In the genomic region with DNA sequence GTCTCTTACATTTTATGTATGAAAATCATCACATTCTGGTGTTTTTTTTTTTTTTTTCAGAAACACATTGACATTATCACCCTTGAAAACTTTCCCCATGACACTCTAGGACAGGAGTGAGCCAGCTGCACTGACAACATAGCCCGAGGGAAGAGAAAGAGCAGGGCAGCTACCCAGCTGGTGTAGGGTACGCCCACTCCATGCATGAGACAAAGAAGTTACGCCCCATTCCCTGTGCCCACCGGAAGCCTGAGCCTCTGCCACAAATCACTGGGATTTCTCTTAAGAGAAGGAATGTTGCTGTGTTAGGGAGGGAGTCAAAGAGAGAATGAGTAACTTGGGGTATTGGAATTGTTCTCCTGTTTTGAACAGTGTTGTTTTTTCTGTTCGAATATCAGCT, we compare ENCODE assay signal across 16 mouse cellular contexts.
DNase-seq lines count a peak whose midpoint lies in the region; ATAC-seq and TF ChIP-seq lines count a peak whose summit lies in the region.
"Had no signal": no experiment of that assay in that cellular context is flagged by ENCODE, and none has a peak within 500 bp of the region (broad histone marks: within the 10 kb centered on the region; RNA-seq: fewer than 3 reads in every experiment).

No protein-coding gene starts in this region.

- H3K9ac ChIP-seq in midbrain, embryonic 11.5 days (ENCODE audit: low read length) = no peak overlapping the region
- no peak overlapping the region for H3K9ac ChIP-seq in midbrain, postnatal 0 days (replicated peaks; ENCODE audit: low read length, poor library complexity, severe bottlenecking)
- no peak overlapping the region for H3K9ac ChIP-seq in forebrain, embryonic 14.5 days (ENCODE audit: low read length)
- no peak overlapping the region for H3K9ac ChIP-seq in neural tube, embryonic 13.5 days
- H3K9ac ChIP-seq in kidney, embryonic 16.5 days (replicated peaks; ENCODE audit: low read length) = no peak overlapping the region
- H3K9ac ChIP-seq: embryonic facial prominence, embryonic 12.5 days; heart, embryonic 12.5 days; hindbrain, embryonic 15.5 days; lung, embryonic 14.5 days had no signal

- no peaks in the 10 kb centered on the region for H3K4me1 ChIP-seq in midbrain, embryonic 11.5 days (ENCODE audit: control insufficient read depth, insufficient read depth, low read length)
- no peaks in the 10 kb centered on the region for H3K4me1 ChIP-seq in midbrain, postnatal 0 days (ENCODE audit: insufficient read depth, low read length)
- no peaks in the 10 kb centered on the region for H3K4me1 ChIP-seq in forebrain, embryonic 14.5 days (ENCODE audit: control insufficient read depth, insufficient read depth, low read length)
- peaks cover 5% of the 10 kb centered on the region; the same call in 1 of the 2 replicates for H3K4me1 ChIP-seq in neural tube, embryonic 13.5 days (replicated peaks)
- H3K4me1 ChIP-seq in kidney, embryonic 16.5 days (ENCODE audit: insufficient read depth, low read length) = no peaks in the 10 kb centered on the region
- H3K4me1 ChIP-seq: embryonic facial prominence, embryonic 12.5 days; heart, embryonic 12.5 days; hindbrain, embryonic 15.5 days had no signal

- no peaks in the 10 kb centered on the region for H3K27me3 ChIP-seq in midbrain, embryonic 11.5 days (ENCODE audit: control insufficient read depth, insufficient read depth, low read length)
- H3K27me3 ChIP-seq in midbrain, postnatal 0 days (ENCODE audit: insufficient read depth, low read length) = no peaks in the 10 kb centered on the region
- H3K27me3 ChIP-seq in forebrain, embryonic 14.5 days (replicated peaks; ENCODE audit: control insufficient read depth, insufficient read depth, low read length) = no peaks in the 10 kb centered on the region
- H3K27me3 ChIP-seq in neural tube, embryonic 13.5 days = no peaks in the 10 kb centered on the region
- no peaks in the 10 kb centered on the region for H3K27me3 ChIP-seq in kidney, embryonic 16.5 days (ENCODE audit: insufficient read depth, low read length)
- H3K27me3 ChIP-seq: embryonic facial prominence, embryonic 12.5 days; heart, embryonic 12.5 days; hindbrain, embryonic 15.5 days had no signal

- TF ChIP-seq CTCF in midbrain, postnatal 0 days (IDR thresholded peaks at IDR 0.05) = no peak

- H3K4me3 ChIP-seq in midbrain, embryonic 11.5 days (ENCODE audit: low read depth, low read length) = no peak overlapping the region
- H3K4me3 ChIP-seq in midbrain, postnatal 0 days (ENCODE audit: low read depth, low read length) = no peak overlapping the region
- H3K4me3 ChIP-seq in forebrain, embryonic 14.5 days (ENCODE audit: low read depth, low read length) = no peak overlapping the region
- H3K4me3 ChIP-seq in neural tube, embryonic 13.5 days = no peak overlapping the region
- H3K4me3 ChIP-seq in kidney, embryonic 16.5 days (ENCODE audit: low read length) = no peak overlapping the region
- H3K4me3 ChIP-seq: embryonic facial prominence, embryonic 12.5 days; heart, embryonic 12.5 days; hindbrain, embryonic 15.5 days; layer of hippocampus, adult 2 months had no signal

- H3K9me3 ChIP-seq in midbrain, embryonic 11.5 days (ENCODE audit: control insufficient read depth, low read length) = no peaks in the 10 kb centered on the region
- H3K9me3 ChIP-seq in midbrain, postnatal 0 days (ENCODE audit: low read length) = no peaks in the 10 kb centered on the region
- H3K9me3 ChIP-seq in forebrain, embryonic 14.5 days (replicated peaks; ENCODE audit: control insufficient read depth, low read length) = no peaks in the 10 kb centered on the region
- H3K9me3 ChIP-seq in neural tube, embryonic 13.5 days = no peaks in the 10 kb centered on the region
- H3K9me3 ChIP-seq in kidney, embryonic 16.5 days (ENCODE audit: low read length) = no peaks in the 10 kb centered on the region
- H3K9me3 ChIP-seq: embryonic facial prominence, embryonic 12.5 days; heart, embryonic 12.5 days; hindbrain, embryonic 15.5 days had no signal

- DNase-seq in midbrain, embryonic 11.5 days (ENCODE audit: low spot score, missing footprints) = peak; percentile 84
- no peak for DNase-seq in midbrain, postnatal 0 days (ENCODE audit: low spot score)
- peak; percentile 65 for DNase-seq in embryo, embryonic 10 days (ENCODE audit: low spot score)
- DNase-seq in forebrain, embryonic 14.5 days (ENCODE audit: low spot score) = peak; percentile 22
- DNase-seq in cerebellum, postnatal 14 days = no peak
- DNase-seq: cerebellum, adult 2 months; gastrocnemius, postnatal 25 days; liver; lung, embryonic 14.5 days; right cerebral cortex, adult 18-20 months had no signal

- H3K36me3 ChIP-seq in midbrain, embryonic 11.5 days (ENCODE audit: control insufficient read depth, insufficient read depth, low read length) = no peaks in the 10 kb centered on the region
- H3K36me3 ChIP-seq in midbrain, postnatal 0 days (ENCODE audit: insufficient read depth, low read length) = no peaks in the 10 kb centered on the region
- no peaks in the 10 kb centered on the region for H3K36me3 ChIP-seq in forebrain, embryonic 14.5 days (ENCODE audit: control insufficient read depth, insufficient read depth, low read length)
- H3K36me3 ChIP-seq in neural tube, embryonic 13.5 days = no peaks in the 10 kb centered on the region
- H3K36me3 ChIP-seq in kidney, embryonic 16.5 days (ENCODE audit: insufficient read depth, low read length) = no peaks in the 10 kb centered on the region
- H3K36me3 ChIP-seq: embryonic facial prominence, embryonic 12.5 days; heart, embryonic 12.5 days; hindbrain, embryonic 15.5 days had no signal

- 52% methylated on average over 5 of the region's 5 CpGs for WGBS in midbrain, embryonic 11.5 days
- WGBS in midbrain, postnatal 0 days = 29% methylated on average over 5 of the region's 5 CpGs
- 17% methylated on average over 5 of the region's 5 CpGs for WGBS in forebrain, embryonic 14.5 days
- WGBS in neural tube, embryonic 13.5 days = 20% methylated on average over 5 of the region's 5 CpGs
- WGBS in kidney, embryonic 16.5 days = 39% methylated on average over 5 of the region's 5 CpGs

- H3K27ac ChIP-seq in midbrain, embryonic 11.5 days (ENCODE audit: low read depth, low read length) = no peak overlapping the region
- no peak overlapping the region for H3K27ac ChIP-seq in midbrain, postnatal 0 days (ENCODE audit: low read depth, low read length)
- no peak overlapping the region for H3K27ac ChIP-seq in forebrain, embryonic 14.5 days (ENCODE audit: low read depth, low read length)
- no peak overlapping the region for H3K27ac ChIP-seq in neural tube, embryonic 13.5 days (replicated peaks)
- no peak overlapping the region for H3K27ac ChIP-seq in kidney, embryonic 16.5 days (ENCODE audit: low read length)
- H3K27ac ChIP-seq: embryonic facial prominence, embryonic 12.5 days; hindbrain, embryonic 15.5 days; layer of hippocampus, adult 2 months had no signal

- 0 out of 2 replicates have a peak, but pooled peaks have one; percentile 42 for ATAC-seq in midbrain, embryonic 11.5 days (ENCODE audit: low FRiP score)
- no peak for ATAC-seq in midbrain, postnatal 0 days (ENCODE audit: low FRiP score)
- peak; percentile 46; the same call in 1 of the 2 replicates for ATAC-seq in forebrain, embryonic 14.5 days
- ATAC-seq in neural tube, embryonic 13.5 days (ENCODE audit: low read depth) = 0 out of 2 replicates have a peak, but pooled peaks have one; percentile 63
- ATAC-seq in kidney, embryonic 16.5 days (ENCODE audit: low FRiP score, low TSS enrichment) = no peak

- no peak overlapping the region for H3K4me2 ChIP-seq in midbrain, embryonic 11.5 days
- H3K4me2 ChIP-seq in midbrain, postnatal 0 days (ENCODE audit: low read depth, low read length, poor library complexity, severe bottlenecking) = no peak overlapping the region
- H3K4me2 ChIP-seq in forebrain, embryonic 14.5 days (ENCODE audit: low read length) = no peak overlapping the region
- no peak overlapping the region for H3K4me2 ChIP-seq in neural tube, embryonic 13.5 days
- H3K4me2 ChIP-seq in kidney, embryonic 16.5 days (replicated peaks; ENCODE audit: low read depth, low read length) = no peak overlapping the region
- H3K4me2 ChIP-seq: embryonic facial prominence, embryonic 12.5 days; heart, embryonic 12.5 days; hindbrain, embryonic 15.5 days; lung, embryonic 14.5 days had no signal

Comparison
In these comparisons a context has a peak if more than half of its experiments do, and no peak if none do; other contexts are left out.
1. ATAC-seq: peak in midbrain, embryonic 11.5 days (single experiment), forebrain, embryonic 14.5 days (single experiment) and neural tube, embryonic 13.5 days (single experiment); none in midbrain, postnatal 0 days (single experiment) and kidney, embryonic 16.5 days (single experiment).
2. DNase-seq: peak in midbrain, embryonic 11.5 days (single experiment), embryo, embryonic 10 days (single experiment) and forebrain, embryonic 14.5 days (single experiment); none in midbrain, postnatal 0 days (single experiment) and cerebellum, postnatal 14 days (0 of 2).